Mouse (Mus musculus): Measurements from ENCODE around the gene Cfap46.

DNA sequence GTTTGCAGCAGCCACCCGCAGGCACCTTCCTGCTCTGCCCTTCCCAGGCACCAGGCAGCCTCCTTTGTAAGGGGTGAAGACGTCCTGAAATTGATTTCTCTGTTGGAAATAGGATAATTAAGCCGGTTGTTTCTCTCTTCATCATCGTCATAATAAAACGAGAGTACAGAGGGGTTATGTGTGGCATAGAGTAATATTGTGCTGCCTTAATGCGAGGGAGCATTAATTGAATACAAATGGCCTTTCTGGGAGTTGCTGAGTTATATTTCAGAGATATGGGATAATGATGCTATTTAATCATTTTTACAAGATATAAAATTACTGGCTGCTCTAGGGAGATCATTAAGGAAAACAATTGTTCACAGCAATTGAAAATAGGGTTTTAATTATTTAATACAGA, 88.3 kb downstream of the Cfap46 start:
- TF ChIP-seq CTCF (conservative IDR thresholded peaks at IDR 0.05; ENCODE audit: low read length) (no peak), NANOG (IDR thresholded peaks at IDR 0.05; ENCODE audit: borderline replicate concordance, low read length) (no peak), POU5F1 (IDR thresholded peaks at IDR 0.05; ENCODE audit: borderline replicate concordance, low read length) (no peak)
